ENCODE assay signal across 28 mouse cellular contexts in genomic region chr9:71220401-71220800, GRCm38 (mm10). TPM values are rescaled to one million over a fixed set of nuclear protein-coding genes. Genes with fewer than 3 reads are reported as not detected.
DNase-seq lines count a peak whose midpoint lies in the region; ATAC-seq and TF ChIP-seq lines count a peak whose summit lies in the region.
"Had no signal": no experiment of that assay in that cellular context is flagged by ENCODE, and none has a peak within 500 bp of the region (broad histone marks: within the 10 kb centered on the region; RNA-seq: fewer than 3 reads in every experiment).

No protein-coding gene starts in this region.

- DNase-seq in adrenal gland, adult (ENCODE audit: inconsistent age in 2 of 2, low spot score in 1 of 2): peak; percentile 27 to 69
- DNase-seq in adrenal gland, adult 18-20 months (ENCODE audit: low spot score in 2 of 2): no peak
- peak; percentile 31 for DNase-seq in adrenal gland, adult 8-10 months
- no peak for DNase-seq in adrenal gland, postnatal 4 days (ENCODE audit: low spot score in 2 of 2)
- DNase-seq in adrenal gland, postnatal 36 days: peak; percentile 24 to 40
- DNase-seq in midbrain, postnatal 0 days (ENCODE audit: low spot score): no peak
- DNase-seq: B cell, adult 2 months; cerebellum, adult 11 months; cerebellum, adult 18-20 months; cerebellum, adult 8-10 months; cerebellum, adult 9-11 months; cerebellum, postnatal 14 days; cerebellum, postnatal 36 days; embryo, embryonic 11 days; forebrain, postnatal 0 days had no signal

- no peak for TF ChIP-seq CTCF in midbrain, postnatal 0 days (IDR thresholded peaks at IDR 0.05)

- no peak for ATAC-seq in kidney, embryonic 15.5 days (replicated peaks; ENCODE audit: low FRiP score)
- no peak for ATAC-seq in kidney, embryonic 14.5 days (ENCODE audit: low FRiP score, low TSS enrichment)
- no peak for ATAC-seq in midbrain, postnatal 0 days (ENCODE audit: low FRiP score)
- ATAC-seq: activated CD4-positive, CD25-positive, alpha-beta regulatory T cell, adult 4 months; CD4-positive, CD25-positive, alpha-beta regulatory T cell, adult 4 months; forebrain, embryonic 13.5 days; forebrain, embryonic 15.5 days; forebrain, postnatal 0 days; Patski had no signal

- peaks cover 13% of the 10 kb centered on the region for H3K27me3 ChIP-seq in kidney, embryonic 15.5 days
- peaks cover 4% of the 10 kb centered on the region; the same call in 1 of the 2 replicates for H3K27me3 ChIP-seq in kidney, embryonic 14.5 days (ENCODE audit: control insufficient read depth, insufficient read depth, low read length)
- H3K27me3 ChIP-seq in midbrain, postnatal 0 days (ENCODE audit: insufficient read depth, low read length): peaks cover 12% of the 10 kb centered on the region
- H3K27me3 ChIP-seq: CH12.LX, Patski had no signal

- WGBS in kidney, embryonic 15.5 days: 39% methylated on average over 2 of the region's 2 CpGs
- 62% methylated on average over 2 of the region's 2 CpGs for WGBS in kidney, embryonic 14.5 days
- WGBS in midbrain, postnatal 0 days: 50% methylated on average over 2 of the region's 2 CpGs

- 0 out of 2 replicates have a peak overlapping the region, but pooled peaks have one; percentile 0 for H3K4me2 ChIP-seq in kidney, embryonic 15.5 days
- no peak overlapping the region for H3K4me2 ChIP-seq in kidney, embryonic 14.5 days (replicated peaks; ENCODE audit: low read depth, low read length)
- H3K4me2 ChIP-seq in midbrain, postnatal 0 days (ENCODE audit: low read depth, low read length, poor library complexity, severe bottlenecking): no peak overlapping the region
- H3K4me2 ChIP-seq: embryonic facial prominence, embryonic 13.5 days; embryonic facial prominence, embryonic 15.5 days; forebrain, embryonic 13.5 days; forebrain, embryonic 15.5 days had no signal

- no peaks in the 10 kb centered on the region for H3K9me3 ChIP-seq in kidney, embryonic 15.5 days (replicated peaks)
- no peaks in the 10 kb centered on the region for H3K9me3 ChIP-seq in kidney, embryonic 14.5 days (ENCODE audit: control insufficient read depth, low read length)
- no peaks in the 10 kb centered on the region for H3K9me3 ChIP-seq in midbrain, postnatal 0 days (ENCODE audit: low read length)
- H3K9me3 ChIP-seq: embryonic facial prominence, embryonic 13.5 days; embryonic facial prominence, embryonic 15.5 days; forebrain, embryonic 13.5 days; forebrain, embryonic 15.5 days had no signal

- H3K4me1 ChIP-seq in kidney, embryonic 15.5 days: peaks cover 14% of the 10 kb centered on the region; the same call in 1 of the 2 replicates
- H3K4me1 ChIP-seq in kidney, embryonic 14.5 days (ENCODE audit: control insufficient read depth, insufficient read depth, low read length): 0 out of 2 replicates have a peak, but pooled peaks cover 5% of the 10 kb centered on the region
- no peaks in the 10 kb centered on the region for H3K4me1 ChIP-seq in midbrain, postnatal 0 days (ENCODE audit: insufficient read depth, low read length)

- H3K36me3 ChIP-seq in kidney, embryonic 15.5 days: no peaks in the 10 kb centered on the region
- H3K36me3 ChIP-seq in kidney, embryonic 14.5 days (ENCODE audit: control insufficient read depth, insufficient read depth, low read length): no peaks in the 10 kb centered on the region
- H3K36me3 ChIP-seq in midbrain, postnatal 0 days (ENCODE audit: insufficient read depth, low read length): no peaks in the 10 kb centered on the region
- H3K36me3 ChIP-seq: embryonic facial prominence, embryonic 13.5 days; embryonic facial prominence, embryonic 15.5 days; forebrain, embryonic 15.5 days; G1E had no signal

- no peak overlapping the region for H3K9ac ChIP-seq in kidney, embryonic 15.5 days
- no peak overlapping the region for H3K9ac ChIP-seq in kidney, embryonic 14.5 days (ENCODE audit: low read depth, low read length)
- no peak overlapping the region for H3K9ac ChIP-seq in midbrain, postnatal 0 days (replicated peaks; ENCODE audit: low read length, poor library complexity, severe bottlenecking)
- H3K9ac ChIP-seq: embryonic facial prominence, embryonic 13.5 days; embryonic facial prominence, embryonic 15.5 days; forebrain, embryonic 13.5 days; forebrain, embryonic 15.5 days; forebrain, postnatal 0 days had no signal

- no peak overlapping the region for H3K27ac ChIP-seq in kidney, embryonic 15.5 days
- H3K27ac ChIP-seq in kidney, embryonic 14.5 days (ENCODE audit: low read depth, low read length): no peak overlapping the region
- H3K27ac ChIP-seq in midbrain, postnatal 0 days (ENCODE audit: low read depth, low read length): no peak overlapping the region
- H3K27ac ChIP-seq: embryonic facial prominence, embryonic 13.5 days; embryonic facial prominence, embryonic 15.5 days; forebrain, embryonic 13.5 days; forebrain, embryonic 15.5 days had no signal

- H3K4me3 ChIP-seq in kidney, embryonic 15.5 days (replicated peaks): no peak overlapping the region
- H3K4me3 ChIP-seq in kidney, embryonic 14.5 days (ENCODE audit: low read length): no peak overlapping the region
- H3K4me3 ChIP-seq in midbrain, postnatal 0 days (ENCODE audit: low read depth, low read length): no peak overlapping the region
- H3K4me3 ChIP-seq: embryonic facial prominence, embryonic 13.5 days; embryonic facial prominence, embryonic 15.5 days; erythroblast, embryonic 14.5 days; forebrain, embryonic 13.5 days; forebrain, embryonic 15.5 days had no signal

RNA-seq across cellular contexts. Expression of gene Aldh1a2, which starts 4.8 kb away (rescaled TPM):
- 10 to 100 TPM; 57.6 to 77.7 TPM for total RNA-seq in adrenal gland, adult 18-20 months (2021)
- total RNA-seq in adrenal gland, adult 8-10 months (2022): 10 to 100 TPM; 53.9 to 84.0 (median 63.2) TPM
- total RNA-seq in adrenal gland, postnatal 4 days (2021): 10 to 100 TPM; 49.7 to 64.0 TPM
- 323 and 326 TPM in 2 replicates for polyA plus RNA-seq in kidney, embryonic 15.5 days (2015; fragmentation: Nextera tagmentation; extraction: Ambion mirVana)
- 306 and 400 TPM in 2 replicates for polyA plus RNA-seq in kidney, embryonic 14.5 days (2014; fragmentation: Nextera tagmentation; extraction: Ambion mirVana)
- total RNA-seq in adrenal gland, postnatal 36 days (2021): 10 to 100 TPM; 65.6 to 79.0 TPM
- 19.9 and 33.7 TPM in 2 replicates for total RNA-seq in midbrain, postnatal 0 days (2014; rRNA removed)
- polyA plus RNA-seq in midbrain, postnatal 0 days (2015; fragmentation: Nextera tagmentation; extraction: Ambion mirVana): 27.3 and 28.5 TPM in 2 replicates
- total RNA-seq: common myeloid progenitor, adult 5-6 weeks; G1E had no signal
- polyA plus RNA-seq: activated CD4-positive, CD25-positive, alpha-beta regulatory T cell, adult 4 months; CD4-positive, CD25-positive, alpha-beta regulatory T cell, adult 4 months; erythroblast, embryonic 14.5 days; G1E had no signal

RNA-seq across cellular contexts. Expression of gene Aqp9, which starts 51.9 kb away (rescaled TPM):
- total RNA-seq in adrenal gland, adult 18-20 months (2021): under 1 TPM; 0.16 to 0.33 TPM
- total RNA-seq in adrenal gland, adult 8-10 months (2022): 1 to 10 TPM in 1 of 4 experiments, under 1 TPM in 2, not detected in 1; 0.35 to 1.2 (median 0.74) TPM
- 10 to 100 TPM in 1 of 2 experiments, 1 to 10 TPM in 1; 1.0 to 15.7 TPM for total RNA-seq in adrenal gland, postnatal 4 days (2021)
- 0.22 and 0.26 TPM in 2 replicates for polyA plus RNA-seq in kidney, embryonic 15.5 days (2015; fragmentation: Nextera tagmentation; extraction: Ambion mirVana)
- polyA plus RNA-seq in kidney, embryonic 14.5 days (2014; fragmentation: Nextera tagmentation; extraction: Ambion mirVana): 0.14 and 0.27 TPM in 2 replicates
- under 1 TPM; 0.26 to 0.49 TPM for total RNA-seq in adrenal gland, postnatal 36 days (2021)
- 1.3 and 6.4 TPM in 2 replicates for total RNA-seq in midbrain, postnatal 0 days (2014; rRNA removed)
- polyA plus RNA-seq in midbrain, postnatal 0 days (2015; fragmentation: Nextera tagmentation; extraction: Ambion mirVana): 1.7 and 2.3 TPM in 2 replicates

Comparison
In these comparisons a context has a peak if more than half of its experiments do, and no peak if none do; other contexts are left out.
1. DNase-seq: peak in adrenal gland, adult (2 of 2), adrenal gland, adult 8-10 months (single experiment) and adrenal gland, postnatal 36 days (2 of 2); none in adrenal gland, adult 18-20 months (0 of 2), adrenal gland, postnatal 4 days (0 of 2) and midbrain, postnatal 0 days (single experiment).